Mouse (Mus musculus): ENCODE results near the gene 4933406M09Rik. TPM values are rescaled to one million over a fixed set of nuclear protein-coding genes. Genes with fewer than 3 reads are reported as not detected.

4933406M09Rik gene
- not detected in 2 replicates for total RNA-seq (2012; rRNA removed)
- not detected in 2 replicates for total RNA-seq (2014; rRNA removed)
- polyA plus RNA-seq (2012; ENCODE audit: insufficient read length, low read depth): not detected in 2 replicates

GRCm38 (mm10) chr1:134385666-134386065 lies at the start of gene 4933406M09Rik:
Gene 4933406M09Rik, plus strand, starts transcription at chr1:134385940.
- peaks cover 7% of the 10 kb centered on the region for H3K9me3 ChIP-seq (replicated peaks; ENCODE audit: low read length)
- H3K4me3 ChIP-seq (replicated peaks in 1 of 3; ENCODE audit: low read depth in 2 of 3, low read length in 2 of 3, poor library complexity in 1 of 3): no peak within 1 kb of the TSS
- H3K27ac ChIP-seq (ENCODE audit: insufficient read depth, low read depth): no peak within 1 kb of the TSS
- H3K4me2 ChIP-seq (ENCODE audit: insufficient read depth, low read depth, poor library complexity, severe bottlenecking): no peak within 1 kb of the TSS
- H3K36me3 ChIP-seq (replicated peaks in 1 of 2; ENCODE audit: control insufficient read depth in 1 of 2, insufficient read depth in 1 of 2, low read length in 1 of 2): no peaks in the 10 kb centered on the region
- peaks cover 45% of the 10 kb centered on the region for H3K27me3 ChIP-seq (replicated peaks)
- 0 out of 4 replicates have a peak, but pooled peaks cover 0 to 2% of the 10 kb centered on the region in 2 experiments for H3K4me1 ChIP-seq (ENCODE audit: control insufficient read depth in 1 of 2, insufficient read depth in 2 of 2)
- TF ChIP-seq ZC3H11A (IDR thresholded peaks at IDR 0.05; ENCODE audit: low read depth, low read length) (no peak), SIN3A (IDR thresholded peaks at IDR 0.05; ENCODE audit: low read length) (no peak), RCOR1 (conservative IDR thresholded peaks at IDR 0.05; ENCODE audit: low read depth, low read length) (no peak), POLR2A (IDR thresholded peaks at IDR 0.05; ENCODE audit: low read depth, low read length) (no peak), MAFK (IDR thresholded peaks at IDR 0.05; ENCODE audit: insufficient replicate concordance, low read length) (no peak), USF1 (IDR thresholded peaks at IDR 0.05; ENCODE audit: low read depth, low read length) (no peak), HCFC1 (IDR thresholded peaks at IDR 0.05; ENCODE audit: low read depth, low read length) (no peak), JUN (IDR thresholded peaks at IDR 0.05; ENCODE audit: insufficient read depth, low read depth, low read length) (no peak), MYC (IDR thresholded peaks at IDR 0.05; ENCODE audit: low read depth, low read length) (no peak), TBP (conservative IDR thresholded peaks at IDR 0.05; ENCODE audit: low read depth, low read length) (no peak), USF2 (conservative IDR thresholded peaks at IDR 0.05; ENCODE audit: low read depth, low read length) (no peak), MEF2A (IDR thresholded peaks at IDR 0.05; ENCODE audit: borderline replicate concordance, low read depth, low read length) (no peak), UBTF (IDR thresholded peaks at IDR 0.05; ENCODE audit: low read depth, low read length) (no peak), MXI1 (IDR thresholded peaks at IDR 0.05; ENCODE audit: low read depth, low read length) (no peak), ZMIZ1 (IDR thresholded peaks at IDR 0.05; ENCODE audit: low read depth, low read length) (no peak), SMC3 (IDR thresholded peaks at IDR 0.05; ENCODE audit: low read depth, low read length) (no peak), CHD1 (IDR thresholded peaks at IDR 0.05; ENCODE audit: low read depth, low read length) (no peak), PAX5 (IDR thresholded peaks at IDR 0.05; ENCODE audit: low read length) (no peak), NRF1 (IDR thresholded peaks at IDR 0.05; ENCODE audit: low read depth, low read length) (no peak), GABPA (IDR thresholded peaks at IDR 0.05; ENCODE audit: insufficient replicate concordance, low read depth, low read length) (no peak)
- in situ Hi-C loops (cut with MboI; ENCODE audit: low pct_ligation_motif_present, low pct_unique_long_range_greater_than_20kb, low sequenced_read_pairs): no loop called here
- H3K9ac ChIP-seq (ENCODE audit: insufficient read depth, low read depth): no peak within 1 kb of the TSS
- no peaks in the 10 kb centered on the region for H3K79me2 ChIP-seq (replicated peaks; ENCODE audit: control insufficient read depth, extremely low read depth, insufficient read depth, poor library complexity, severe bottlenecking)
- dilution Hi-C loops (cut with MboI; ENCODE audit: extremely low pct_ligation_motif_present, extremely low pct_unique_long_range_greater_than_20kb, low sequenced_read_pairs): no loop called here
- DNase-seq (ENCODE audit: extremely low read depth): no peak
